Mouse (Mus musculus) heart, adult 2 months (tissue): ENCODE data around the gene Napb.

Source experiments
- CTCF ChIP-seq: fragments of 200-600 bp; IDR thresholded peaks from 2 replicates; pipeline ENCODE4 v1.8.1; 2022; ENCODE audit warnings: antibody characterized with exemption, mild to moderate bottlenecking, moderate library complexity
- EP300 ChIP-seq: fragments of 200-500 bp; IDR thresholded peaks from 2 replicates; pipeline ENCODE4 v1.6.1; 2011; ENCODE audit warnings: low read depth, low read length, control low read depth; ENCODE audit not compliant: insufficient read depth

GRCm38 (mm10) chr2:148687971-148688370, 44.3 kb downstream of the Napb start:
- TF ChIP-seq CTCF = no peak
- TF ChIP-seq EP300 = no peak
